Mouse (Mus musculus) intestine, embryonic 14.5 days (tissue): ENCODE results near the gene Ppp1r35. TPM values are rescaled to one million over a fixed set of nuclear protein-coding genes. Genes with fewer than 3 reads are reported as not detected.

Experiments used
- ATAC-seq: fragments of 200-750 bp; cut with Nextera tagmentation; replicated peaks from 2 replicates; pipeline ENCODE4 v1.8.0; 2017; ENCODE audit warnings: low read depth, moderate number of reproducible peaks, moderate TSS enrichment, moderate library complexity; ENCODE audit not compliant: low FRiP score, low TSS enrichment
- DNase-seq: peaks from one replicate; pipeline ENCODE4 v3.0.0-alpha.2; 2018; ENCODE audit warnings: low spot score
- H3K27ac ChIP-seq: fragments of 300-500 bp; sonication (generic); 2 replicates; pipeline ENCODE4 v1.5.1; 2014; ENCODE audit warnings: low read depth, mild to moderate bottlenecking, control low read depth
- H3K27me3 ChIP-seq: fragments of 300-500 bp; sonication (generic); replicated peaks from 2 replicates; pipeline ENCODE4 v1.6.1; 2014; ENCODE audit warnings: low read length, control low read depth; ENCODE audit not compliant: control insufficient read depth, insufficient read depth
- H3K36me3 ChIP-seq: fragments of 300-500 bp; sonication (generic); 2 replicates; pipeline ENCODE4 v1.6.1; 2014; ENCODE audit warnings: low read length, control low read depth; ENCODE audit not compliant: control insufficient read depth, insufficient read depth
- H3K4me1 ChIP-seq: fragments of 300-500 bp; sonication (generic); replicated peaks from 2 replicates; pipeline ENCODE4 v1.6.1; 2014; ENCODE audit warnings: low read length, control low read depth, mixed read lengths; ENCODE audit not compliant: control insufficient read depth, insufficient read depth
- H3K4me2 ChIP-seq: fragments of 300-500 bp; sonication (generic); 2 replicates; pipeline ENCODE4 v1.6.1; 2014; ENCODE audit warnings: low read length
- H3K4me3 ChIP-seq: fragments of 300-500 bp; sonication (generic); 2 replicates; pipeline ENCODE4 v1.5.1; 2014; ENCODE audit warnings: low read depth, low read length, control low read depth, mixed read lengths
- H3K9ac ChIP-seq: fragments of 300-500 bp; sonication (generic); 2 replicates; pipeline ENCODE4 v1.6.1; 2014; ENCODE audit warnings: mild to moderate bottlenecking, low read length
- H3K9me3 ChIP-seq: fragments of 300-500 bp; sonication (generic); 2 replicates; pipeline ENCODE4 v1.6.1; 2016; ENCODE audit warnings: low read length, control low read depth; ENCODE audit not compliant: control insufficient read depth
- WGBS: fragments of 180-500 bp; shearing (Covaris S2); extraction: QIAGEN DNeasy Blood & Tissue Kit; methylation state at CpG from one replicate; pipeline ENCODE4 v1.1.7; 2014; 5-methylcytosine and 5-hydroxymethylcytosine counted together
- polyA plus RNA-seq: library from polyadenylated mRNA; unstranded; fragments of >200 nt; fragmentation: Nextera tagmentation; extraction: Ambion mirVana; gene quantifications from 2 replicates; pipeline ENCODE4 v1.2.1, GENCODE M21; 2014

Gene Ppp1r35
- polyA plus RNA-seq, 1 experiment from 2014 or later: 35.4 TPM

DNA sequence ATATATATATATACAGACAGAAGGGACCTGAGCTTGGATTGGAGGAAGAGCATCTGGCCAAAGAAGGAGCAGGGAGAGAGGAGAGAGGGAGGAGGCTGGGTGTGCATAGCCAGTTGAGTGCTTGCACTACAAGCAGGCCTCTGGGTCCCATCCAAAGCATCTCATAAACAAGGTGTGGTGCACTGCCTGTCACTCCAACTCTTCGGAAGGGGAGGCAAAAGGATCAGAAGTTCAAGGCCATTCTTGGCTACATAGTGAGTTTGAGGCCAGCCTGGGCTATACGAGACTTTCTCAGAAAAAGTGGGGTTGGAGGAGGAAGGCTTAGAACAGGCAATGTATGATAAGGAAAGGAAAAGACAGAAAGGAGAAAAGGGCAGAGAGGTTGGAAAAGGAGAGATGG lies 47.3 kb downstream of the Ppp1r35 start:
- no peak overlapping the region for H3K27ac ChIP-seq
- ATAC-seq: no peak
- 79% methylated on average over 2 of the region's 2 CpGs for WGBS

DNA sequence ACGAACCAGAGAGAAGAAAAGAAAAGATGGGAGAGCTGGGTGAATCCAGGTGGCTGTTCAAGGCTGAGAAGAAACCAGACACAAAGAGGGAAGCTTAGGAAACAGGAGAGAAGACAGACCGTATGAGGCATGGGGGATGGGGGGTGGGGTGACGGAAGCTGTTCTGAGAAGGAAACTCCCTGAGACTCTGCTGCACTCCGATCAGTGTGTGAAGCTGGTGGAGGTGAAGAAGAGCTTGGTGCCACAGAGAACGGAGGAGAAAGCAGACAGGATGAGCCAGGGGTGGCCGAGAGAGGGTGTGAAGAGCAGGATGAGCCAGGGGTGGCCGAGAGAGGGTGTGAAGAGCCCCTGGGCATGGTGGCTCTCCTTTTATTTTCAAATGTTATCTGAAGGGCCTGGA lies 47.8 kb downstream of the Ppp1r35 start:
- no peak overlapping the region for H3K4me3 ChIP-seq

More for the DNA sequence above, 47.3 kb downstream of the Ppp1r35 start:
- Histone ChIP-seq H3K36me3 (no peaks in the 10 kb centered on the region), H3K4me2 (no peak overlapping the region), H3K9me3 (no peaks in the 10 kb centered on the region), H3K4me1 (no peaks in the 10 kb centered on the region), H3K27me3 (no peaks in the 10 kb centered on the region), H3K9ac (no peak overlapping the region), H3K4me3 (no peak overlapping the region)
- no peak for DNase-seq

DNA sequence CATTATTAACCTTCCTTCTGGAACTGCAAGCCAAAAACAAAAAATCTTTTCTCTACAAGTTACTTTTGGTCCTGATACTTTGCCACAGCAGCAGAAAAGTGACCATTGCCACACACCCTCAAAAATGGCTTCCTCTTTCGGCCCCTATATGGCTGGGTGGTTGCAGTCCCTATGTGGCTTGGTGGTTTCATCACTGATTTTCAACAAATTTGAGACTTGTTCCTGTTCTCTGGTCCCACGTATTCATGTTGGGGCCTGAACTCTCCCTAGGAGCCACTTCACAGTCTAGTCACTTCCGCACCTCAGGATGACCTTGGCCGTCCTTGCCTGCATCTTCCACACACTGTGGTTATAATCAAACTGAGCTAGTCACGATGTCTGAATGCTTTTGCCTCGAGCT lies 50.0 kb downstream of the Ppp1r35 start:
- Histone ChIP-seq H3K9me3 (no peaks in the 10 kb centered on the region), H3K4me2 (no peak overlapping the region), H3K27me3 (no peaks in the 10 kb centered on the region), H3K4me1 (no peaks in the 10 kb centered on the region), H3K4me3 (no peak overlapping the region), H3K9ac (no peak overlapping the region), H3K27ac (no peak overlapping the region), H3K36me3 (no peaks in the 10 kb centered on the region)
- DNase-seq (no peak), ATAC-seq (no peak)
- 82% methylated on average over 6 of the region's 6 CpGs for WGBS

More for the DNA sequence above, 47.8 kb downstream of the Ppp1r35 start:
- Histone ChIP-seq H3K9me3 (no peaks in the 10 kb centered on the region), H3K36me3 (no peaks in the 10 kb centered on the region), H3K27me3 (no peaks in the 10 kb centered on the region), H3K4me2 (no peak overlapping the region), H3K4me1 (no peaks in the 10 kb centered on the region), H3K27ac (no peak overlapping the region), H3K9ac (no peak overlapping the region)
- ATAC-seq (no peak), DNase-seq (no peak)
- 47% methylated on average over 7 of the region's 7 CpGs for whole genome bisulfite sequencing

Other genes starting within 250 kb of the Ppp1r35 start
- gene Epo, start 245.6 kb upstream of the Ppp1r35 start, polyA plus RNA-seq: 0.71 and 0.80 TPM in 2 replicates
- 390 and 430 TPM in 2 replicates for gene Gnb2, start 245.3 kb upstream of the Ppp1r35 start, polyA plus RNA-seq
- gene Actl6b, start 225.3 kb upstream of the Ppp1r35 start, polyA plus RNA-seq: 3.5 and 6.7 TPM in 2 replicates
- 0.34 and 0.38 TPM in 2 replicates for gene Tfr2, start 209.0 kb upstream of the Ppp1r35 start, polyA plus RNA-seq
- gene Mospd3, start 177.8 kb upstream of the Ppp1r35 start, polyA plus RNA-seq: 29.0 and 29.4 TPM in 2 replicates
- 112 and 126 TPM in 2 replicates for gene Pcolce, start 165.1 kb upstream of the Ppp1r35 start, polyA plus RNA-seq
- 0.11 and 0.28 TPM in 2 replicates for gene Fbxo24, start 149.8 kb upstream of the Ppp1r35 start, polyA plus RNA-seq
- 31.2 and 35.3 TPM in 2 replicates for gene Lrch4, start 149.7 kb upstream of the Ppp1r35 start, polyA plus RNA-seq
- gene Gm20605, start 149.7 kb upstream of the Ppp1r35 start, polyA plus RNA-seq: 9.2 and 10.1 TPM in 2 replicates
- gene Sap25, start 137.5 kb upstream of the Ppp1r35 start, polyA plus RNA-seq: 6.9 and 10.2 TPM in 2 replicates
- 0.08 TPM in 1 of 2 replicates, not detected in the other for gene Irs3, start 133.1 kb upstream of the Ppp1r35 start, polyA plus RNA-seq
- gene Agfg2, start 94.1 kb upstream of the Ppp1r35 start, polyA plus RNA-seq: 16.0 and 16.4 TPM in 2 replicates
- gene Nyap1, start 37.2 kb upstream of the Ppp1r35 start, polyA plus RNA-seq: 1.5 and 1.9 TPM in 2 replicates
- gene Tsc22d4, start 33.1 kb upstream of the Ppp1r35 start, polyA plus RNA-seq: 121 and 125 TPM in 2 replicates
- gene Mepce, start 8.8 kb downstream of the Ppp1r35 start, polyA plus RNA-seq: 12.1 and 15.4 TPM in 2 replicates
- 14.4 and 17.9 TPM in 2 replicates for gene Zcwpw1, start 8.9 kb downstream of the Ppp1r35 start, polyA plus RNA-seq
- 2.5 and 3.0 TPM in 2 replicates for gene Pilra, start 57.4 kb downstream of the Ppp1r35 start, polyA plus RNA-seq
- gene Pilrb1, start 79.3 kb downstream of the Ppp1r35 start, polyA plus RNA-seq: 0.66 and 1.4 TPM in 2 replicates
- gene Pilrb2, start 93.0 kb downstream of the Ppp1r35 start, polyA plus RNA-seq: 0.55 and 0.63 TPM in 2 replicates
- gene Cyp3a13, start 142.8 kb downstream of the Ppp1r35 start, polyA plus RNA-seq: 13.2 and 13.6 TPM in 2 replicates
- 0.19 and 0.38 TPM in 2 replicates for gene Gjc3, start 184.2 kb downstream of the Ppp1r35 start, polyA plus RNA-seq
- not detected in 2 replicates for gene Azgp1, start 202.7 kb downstream of the Ppp1r35 start, polyA plus RNA-seq
- gene Smok3a, start 242.4 kb downstream of the Ppp1r35 start, polyA plus RNA-seq: not detected in 2 replicates
- gene Smok3b, start 242.6 kb downstream of the Ppp1r35 start, polyA plus RNA-seq: not detected in 2 replicates